29 mouse cellular contexts compared by ENCODE assay signal in genomic region chr10:8032203-8032602, GRCm38 (mm10).
DNase-seq lines count a peak whose midpoint lies in the region; ATAC-seq lines count a peak whose summit lies in the region.
"Had no signal": no experiment of that assay in that cellular context is flagged by ENCODE, and none has a peak within 500 bp of the region (broad histone marks: within the 10 kb centered on the region; RNA-seq: fewer than 3 reads in every experiment).

No protein-coding gene starts in this region.

- H3K27ac ChIP-seq in forebrain, embryonic 12.5 days = no peak overlapping the region
- H3K27ac ChIP-seq: embryonic facial prominence, embryonic 10.5 days; embryonic facial prominence, embryonic 13.5 days; forebrain, embryonic 13.5 days; heart, embryonic 15.5 days; hindbrain, embryonic 14.5 days; hindbrain, postnatal 0 days had no signal

- peak overlapping the region; percentile 72 for H3K4me3 ChIP-seq in megakaryocyte, embryonic 14.5 days (replicated peaks)
- no peak overlapping the region for H3K4me3 ChIP-seq in forebrain, embryonic 12.5 days (replicated peaks)
- H3K4me3 ChIP-seq: embryonic facial prominence, embryonic 10.5 days; embryonic facial prominence, embryonic 13.5 days; erythroblast, embryonic 14.5 days; forebrain, embryonic 13.5 days; heart, embryonic 12.5 days; heart, embryonic 15.5 days had no signal

- no peaks in the 10 kb centered on the region for H3K9me3 ChIP-seq in megakaryocyte, embryonic 14.5 days
- no peaks in the 10 kb centered on the region for H3K9me3 ChIP-seq in forebrain, embryonic 12.5 days
- H3K9me3 ChIP-seq: embryonic facial prominence, embryonic 10.5 days; embryonic facial prominence, embryonic 13.5 days; forebrain, embryonic 13.5 days; heart, embryonic 12.5 days; heart, embryonic 15.5 days had no signal

- no peaks in the 10 kb centered on the region for H3K27me3 ChIP-seq in megakaryocyte, embryonic 14.5 days (replicated peaks)
- no peaks in the 10 kb centered on the region for H3K27me3 ChIP-seq in forebrain, embryonic 12.5 days
- H3K27me3 ChIP-seq: embryonic facial prominence, embryonic 13.5 days; heart, embryonic 12.5 days; heart, embryonic 15.5 days had no signal

- ATAC-seq in megakaryocyte, adult 5-6 weeks (ENCODE audit: poor library complexity, severe bottlenecking) = no peak
- peak; percentile 74; the same call in 1 of the 2 replicates for ATAC-seq in megakaryocyte progenitor cell, adult 5-6 weeks (replicated peaks; ENCODE audit: poor library complexity)
- no peak for ATAC-seq in forebrain, embryonic 12.5 days (ENCODE audit: low FRiP score)
- ATAC-seq: CD4-positive, CD25-positive, alpha-beta regulatory T cell, adult 4 months; forebrain, embryonic 13.5 days; forebrain, embryonic 16.5 days; hindbrain, postnatal 0 days; inflammation-experienced regulatory T-cells, adult 6 months had no signal

- intact Hi-C loops in gastrocnemius, postnatal 14 days (cut with DNase I; ENCODE audit: low total_unique reads) = no loop called here
- intact Hi-C loops in heart, postnatal 25 days (cut with DNase I) = no loop called here

- peak; percentile 28 for DNase-seq in ZHBTc4 (ENCODE audit: low read depth, low spot score)
- DNase-seq in gastrocnemius, postnatal 14 days = no peak
- no peak for DNase-seq in heart, postnatal 25 days (ENCODE audit: low spot score)
- DNase-seq: adrenal gland, adult 2 months; adrenal gland, postnatal 14 days; cerebellum, adult 11 months; cerebellum, adult 2 months; cerebellum, adult 9-11 months; cerebellum, postnatal 25 days; embryo, embryonic 11 days; gastrocnemius, postnatal 10 days; heart, adult 18-20 months; heart, postnatal 10 days; heart, postnatal 4 days had no signal

- peaks cover 58% of the 10 kb centered on the region for H3K4me1 ChIP-seq in megakaryocyte, embryonic 14.5 days
- peaks cover 15% of the 10 kb centered on the region for H3K4me1 ChIP-seq in forebrain, embryonic 12.5 days

- 78% methylated on average over 1 of the region's 1 CpGs for WGBS in forebrain, embryonic 12.5 days

- H3K9ac ChIP-seq in forebrain, embryonic 12.5 days = no peak overlapping the region
- H3K9ac ChIP-seq: embryonic facial prominence, embryonic 13.5 days; forebrain, embryonic 13.5 days; heart, embryonic 12.5 days; heart, embryonic 15.5 days; hindbrain, embryonic 14.5 days had no signal

- H3K4me2 ChIP-seq in forebrain, embryonic 12.5 days = no peak overlapping the region
- H3K4me2 ChIP-seq: embryonic facial prominence, embryonic 13.5 days; forebrain, embryonic 13.5 days; heart, embryonic 12.5 days; heart, embryonic 15.5 days; hindbrain, embryonic 14.5 days had no signal

- H3K36me3 ChIP-seq in megakaryocyte, embryonic 14.5 days (replicated peaks; ENCODE audit: low read length) = no peaks in the 10 kb centered on the region
- no peaks in the 10 kb centered on the region for H3K36me3 ChIP-seq in forebrain, embryonic 12.5 days (replicated peaks)
- H3K36me3 ChIP-seq: embryonic facial prominence, embryonic 10.5 days; embryonic facial prominence, embryonic 13.5 days; heart, embryonic 12.5 days; heart, embryonic 15.5 days had no signal
